Mouse (Mus musculus): ENCODE data around the gene Ypel3.
"Not testable (repeated sequence)": the region's sequence is repeated elsewhere in the genome, so short reads cannot be mapped to it uniquely, and the experiment has no call there.

Ypel3 gene

GRCm38 (mm10) chr7:126776598-126777057 is at the start of gene Ypel3:
Gene Ypel3 (plus strand): TSS chr7:126776955.
- DNase-seq (ENCODE audit: low read depth, low spot score), result peak; percentile 84

GRCm38 (mm10) chr7:126730256-126730789 is 46.4 kb upstream of the Ypel3 start:
- DNase-seq (ENCODE audit: low read depth, low spot score), result not testable (repeated sequence)

DNA sequence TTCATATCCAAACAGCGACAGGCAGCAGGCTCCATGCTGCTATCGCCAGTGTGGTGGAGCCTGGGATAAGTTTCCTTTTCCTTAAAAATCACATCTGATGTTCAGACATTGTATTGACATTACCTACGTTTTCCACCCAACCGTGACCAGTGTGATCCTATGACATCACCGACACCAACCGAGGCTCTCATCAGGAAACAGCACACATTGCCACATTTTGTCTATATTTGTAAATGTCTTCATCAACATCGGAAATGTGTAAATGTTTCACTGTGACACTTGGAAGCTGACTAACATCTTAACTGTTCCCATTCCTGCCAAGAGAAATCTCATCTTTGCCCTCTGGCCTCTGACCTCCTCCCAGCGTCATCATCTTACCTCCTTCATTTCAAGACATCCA is 40.6 kb upstream of the Ypel3 start:
- DNase-seq (ENCODE audit: low read depth, low spot score), result no peak

- no peak for DNase-seq (ENCODE audit: low read depth, low spot score)
Measured at GRCm38 (mm10) chr7:126739551-126739950, 37.2 kb upstream of the Ypel3 start.

- DNase-seq (ENCODE audit: low read depth, low spot score), result no peak
Measured at GRCm38 (mm10) chr7:126740132-126740735, 36.5 kb upstream of the Ypel3 start.

DNA sequence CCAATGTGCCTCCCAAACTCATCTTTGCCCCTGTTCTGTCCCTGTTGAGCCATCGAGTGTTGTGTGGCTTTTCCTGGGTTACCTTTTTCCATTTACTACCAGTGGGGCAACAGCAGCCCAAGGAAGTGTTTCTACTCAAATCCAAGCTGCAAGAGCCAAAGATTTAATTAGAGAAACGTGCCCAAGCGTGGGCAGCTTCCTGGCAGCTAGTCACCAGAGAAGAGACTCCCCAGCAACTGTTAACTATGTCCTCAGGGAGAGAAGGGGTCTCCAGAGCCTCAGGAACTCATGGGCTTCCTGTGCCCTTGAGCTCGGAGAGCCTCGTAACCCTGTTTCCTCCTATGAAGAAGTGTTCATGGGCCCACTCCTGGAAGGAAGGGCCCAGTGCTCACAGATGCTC is 35.8 kb upstream of the Ypel3 start:
- DNase-seq (ENCODE audit: low read depth, low spot score), result no peak

DNA sequence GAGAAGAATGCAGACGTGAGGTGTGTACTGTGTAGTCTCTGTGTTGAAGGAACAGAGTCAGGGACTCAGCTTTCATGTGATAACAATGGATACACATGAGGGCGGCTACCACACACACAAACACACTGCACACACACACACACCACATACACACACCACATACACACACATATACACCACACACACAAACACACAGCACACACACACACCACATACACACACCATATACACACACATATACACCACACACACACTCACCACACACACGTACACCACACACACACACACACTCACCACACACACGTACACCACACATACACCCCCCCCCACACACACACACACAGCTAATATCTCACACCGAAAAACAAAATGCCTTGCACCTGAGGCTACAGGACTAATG is 35.3 kb upstream of the Ypel3 start:
- no peak for DNase-seq (ENCODE audit: low read depth, low spot score)

DNA sequence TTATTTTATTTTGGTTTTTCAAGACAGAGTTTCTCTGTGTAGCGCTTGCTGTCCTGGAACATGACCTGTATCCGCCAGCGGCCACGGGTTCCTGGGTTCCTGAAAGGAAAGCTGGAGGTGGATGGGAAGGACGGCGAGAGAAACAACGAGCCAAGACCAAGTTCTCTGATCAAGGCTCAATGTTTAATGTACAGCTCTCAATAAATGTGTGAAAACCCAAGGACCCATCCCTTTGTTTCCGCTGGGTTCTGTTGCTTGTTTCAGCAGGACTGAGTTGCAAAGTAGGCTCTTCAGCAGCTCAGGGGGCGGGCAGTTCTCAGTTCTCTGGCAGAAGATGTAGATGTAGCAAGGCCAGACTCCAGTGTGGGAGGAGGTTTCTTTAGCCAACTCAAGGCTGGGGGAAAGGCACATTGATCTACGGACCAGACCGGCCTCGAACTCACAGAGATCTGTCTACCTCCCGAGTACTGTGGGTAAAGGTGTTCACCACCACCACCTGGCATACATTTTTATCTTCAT is 34.7 kb upstream of the Ypel3 start:
- no peak for DNase-seq (ENCODE audit: low read depth, low spot score)

GRCm38 (mm10) chr7:126746066-126746465 is 30.7 kb upstream of the Ypel3 start:
- DNase-seq (ENCODE audit: low read depth, low spot score), result no peak

GRCm38 (mm10) chr7:126746798-126747197 is 30.0 kb upstream of the Ypel3 start:
- no peak for DNase-seq (ENCODE audit: low read depth, low spot score)

DNA sequence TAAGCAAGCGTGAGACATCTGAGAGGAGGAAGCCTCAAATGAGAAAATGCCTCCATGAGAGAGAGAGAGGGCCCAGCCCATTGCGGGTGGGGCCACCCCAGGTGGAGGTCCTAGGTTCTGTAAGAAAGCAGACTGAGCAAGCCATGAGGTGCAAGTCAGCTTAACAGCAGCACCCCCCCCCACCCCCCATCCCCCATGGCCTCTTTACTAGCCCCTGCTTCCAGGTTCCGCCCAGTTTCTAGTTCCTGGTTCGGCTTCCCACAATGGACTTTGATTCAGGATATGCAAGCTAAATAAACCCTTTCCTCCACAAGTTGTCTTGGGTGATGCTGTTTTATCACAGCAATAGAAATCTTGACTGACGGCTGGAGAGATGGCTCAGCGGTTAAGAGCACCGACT is 27.9 kb upstream of the Ypel3 start:
- no peak for DNase-seq (ENCODE audit: low read depth, low spot score)

- no peak for DNase-seq (ENCODE audit: low read depth, low spot score)
Measured at GRCm38 (mm10) chr7:126749582-126750343, 27.0 kb upstream of the Ypel3 start.

- peak; percentile 78 for DNase-seq (ENCODE audit: low read depth, low spot score)
Measured at GRCm38 (mm10) chr7:126754866-126755265, 21.9 kb upstream of the Ypel3 start.

DNA sequence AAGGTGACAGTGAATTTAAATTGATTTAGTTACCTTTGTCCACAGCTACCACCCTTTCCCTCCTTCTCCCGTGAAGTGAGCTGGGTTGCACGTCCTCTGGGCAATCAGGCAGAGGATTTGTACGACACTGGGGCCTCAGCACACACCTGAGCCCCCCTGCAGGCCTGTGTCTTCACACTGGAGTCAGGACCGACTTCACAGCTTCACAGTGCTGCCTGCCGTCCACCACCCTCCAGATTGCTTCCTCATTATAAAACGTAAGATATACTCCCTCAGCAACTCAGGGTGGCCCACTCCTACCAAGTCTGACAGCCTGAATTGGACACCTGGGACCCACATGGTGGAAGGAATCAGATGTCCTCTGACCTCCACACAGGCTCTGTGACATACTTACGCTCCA is 18.2 kb upstream of the Ypel3 start:
- DNase-seq (ENCODE audit: low read depth, low spot score), result no peak

DNA sequence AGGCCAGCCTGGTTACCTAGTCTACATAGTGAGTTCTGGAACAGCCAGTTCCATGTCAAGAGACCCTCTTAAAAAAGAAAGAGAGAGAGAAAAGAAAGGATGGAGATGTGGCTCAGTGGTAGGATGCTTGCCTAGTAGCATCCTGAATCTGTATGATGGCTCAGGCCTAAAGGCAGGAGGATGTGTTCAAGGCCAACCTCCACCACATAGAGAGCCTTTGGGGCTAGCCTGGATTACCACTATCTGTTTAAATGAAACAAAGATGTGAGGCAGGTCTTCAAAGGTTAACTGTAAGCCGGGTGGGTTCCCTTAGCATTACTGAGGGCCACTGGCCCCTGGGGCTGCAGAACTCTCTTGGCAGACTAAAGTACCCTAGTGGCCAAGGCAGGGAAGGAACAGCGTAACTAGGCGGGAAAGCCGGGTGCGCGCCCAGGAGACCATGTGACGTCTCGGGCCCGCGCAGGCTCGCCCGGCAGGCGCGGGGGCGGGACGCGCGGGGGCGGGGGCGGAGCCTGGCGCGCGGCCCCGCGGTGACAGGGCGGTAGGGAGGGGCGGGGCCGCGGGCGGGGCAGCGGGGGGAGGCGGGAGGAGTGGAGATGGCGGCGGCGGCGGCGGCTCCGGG is 17.6 kb upstream of the Ypel3 start, which contains the start of gene Mapk3:
Gene Mapk3 (plus strand): TSS at position 552 of the 622 bp plus-strand sequence.
- peak; percentile 85 for DNase-seq (ENCODE audit: low read depth, low spot score)

GRCm38 (mm10) chr7:126759672-126760390 is 16.9 kb upstream of the Ypel3 start:
- no peak for DNase-seq (ENCODE audit: low read depth, low spot score)

DNA sequence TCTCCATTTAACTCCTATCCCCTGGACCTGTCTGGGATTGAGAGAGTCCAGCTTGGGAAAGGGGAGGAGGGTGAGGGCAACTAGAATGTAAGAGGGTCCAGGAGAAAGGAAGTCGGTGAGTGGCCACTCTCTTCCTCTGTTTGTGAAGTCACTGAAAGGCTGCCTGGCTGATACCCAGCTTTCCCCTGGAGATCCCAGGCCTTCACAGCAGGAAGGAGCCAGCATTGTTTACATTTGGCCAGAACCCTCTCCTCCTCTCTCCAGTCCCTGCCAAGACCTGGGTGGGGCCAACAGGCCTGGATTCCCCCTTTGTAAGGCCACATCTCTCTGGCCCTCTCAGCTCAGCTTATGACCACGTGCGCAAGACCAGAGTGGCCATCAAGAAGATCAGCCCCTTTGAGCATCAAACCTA is 16.4 kb upstream of the Ypel3 start:
- DNase-seq (ENCODE audit: low read depth, low spot score), result no peak

DNA sequence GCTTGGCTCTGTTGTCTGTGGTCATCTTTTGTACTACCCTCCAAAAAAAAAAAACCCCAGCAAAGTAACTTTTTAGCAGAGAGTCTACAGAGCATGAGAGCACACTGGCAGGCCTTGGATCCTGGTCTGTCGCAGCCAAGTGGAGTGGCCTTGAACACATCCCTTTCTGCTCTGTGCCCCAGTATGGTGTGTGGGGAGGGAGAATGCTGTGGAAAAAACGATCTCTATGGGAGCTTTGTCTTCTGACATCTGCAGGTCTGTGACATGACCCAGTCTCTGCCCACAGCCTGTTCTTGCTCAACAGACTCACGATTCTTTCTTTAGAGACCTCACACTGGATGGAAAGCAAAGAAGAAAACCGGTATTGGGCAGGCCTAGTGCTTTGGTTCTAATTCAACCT is 15.8 kb upstream of the Ypel3 start:
- DNase-seq (ENCODE audit: low read depth, low spot score), result no peak

DNA sequence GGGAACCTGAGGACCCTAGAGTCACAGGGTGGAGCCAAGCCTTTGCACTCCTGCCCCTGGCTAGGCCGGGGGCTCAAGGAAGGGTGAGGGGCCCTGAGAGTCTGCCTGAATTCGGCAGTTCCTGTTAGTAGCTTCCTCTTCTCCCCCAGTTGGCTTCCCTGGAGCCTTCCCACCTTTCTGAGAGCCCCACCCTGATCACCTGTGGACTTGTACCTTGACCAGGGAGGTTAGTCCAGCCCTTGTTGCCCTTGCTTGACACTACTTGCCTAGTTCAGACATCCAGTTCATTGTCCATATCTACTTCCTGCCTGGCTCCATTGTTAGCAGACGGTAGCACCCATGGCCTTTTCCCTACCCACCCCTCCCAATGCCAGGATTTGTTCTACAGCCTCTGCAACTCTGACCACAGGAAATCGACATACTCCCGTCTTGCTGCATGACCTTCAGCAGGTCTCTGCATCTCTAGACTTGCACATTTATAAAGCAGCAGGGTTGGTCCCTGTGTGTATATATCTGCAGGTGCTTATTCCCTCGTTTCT is 15.2 kb upstream of the Ypel3 start:
- no peak for DNase-seq (ENCODE audit: low read depth, low spot score)

DNA sequence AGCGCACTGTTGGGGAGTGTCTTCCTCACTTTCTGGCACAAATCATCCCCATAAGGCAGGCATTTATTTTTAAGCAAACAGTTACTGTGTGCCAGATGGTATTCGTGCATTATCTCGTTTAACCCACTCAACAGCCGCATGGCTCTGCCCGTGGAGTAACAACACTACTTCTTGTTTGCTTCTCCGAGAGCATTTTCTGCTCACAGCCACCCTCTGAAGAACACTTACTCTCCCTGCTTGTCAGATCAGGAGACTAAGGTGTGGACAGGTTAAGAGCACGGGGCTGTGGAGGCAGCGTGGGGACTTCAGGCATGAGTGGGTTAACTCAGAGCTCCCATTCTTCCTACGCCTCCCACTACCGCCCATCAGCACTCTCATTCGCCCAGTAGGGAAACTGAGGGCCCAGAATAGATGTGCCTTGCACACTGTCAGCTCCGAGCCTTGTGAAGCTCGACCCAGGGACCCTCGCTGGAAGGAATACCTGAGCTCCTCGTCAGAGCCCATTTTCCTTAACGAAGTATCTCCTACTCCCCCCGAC is 14.2 kb upstream of the Ypel3 start:
- no peak for DNase-seq (ENCODE audit: low read depth, low spot score)

DNA sequence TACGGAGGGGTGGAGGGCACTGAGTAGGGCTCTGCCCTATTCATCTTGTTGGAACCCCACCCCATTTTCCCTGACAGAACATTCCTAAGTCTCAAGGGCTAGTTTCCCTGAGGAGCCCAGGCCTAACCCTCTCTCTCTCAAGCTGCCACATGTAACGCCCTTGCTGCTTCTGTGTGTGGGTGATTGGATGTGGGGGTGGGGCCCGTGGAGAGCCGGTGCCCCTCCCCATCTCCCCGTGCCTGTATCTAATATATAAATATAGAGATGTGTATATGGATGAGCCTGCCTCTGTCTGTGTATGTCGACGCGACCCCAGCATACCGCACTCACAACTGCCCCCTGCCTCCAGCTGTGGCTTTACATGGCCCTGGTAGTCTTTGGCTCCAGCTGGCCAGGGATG is 11.2 kb upstream of the Ypel3 start:
- DNase-seq (ENCODE audit: low read depth, low spot score), result no peak
